Mouse (Mus musculus) neural tube, embryonic 13.5 days (tissue): ENCODE results near the gene Gpbar1. TPM values are rescaled to one million over a fixed set of nuclear protein-coding genes. Genes with fewer than 3 reads are reported as not detected.
A peak's percentile ranks its signal among the peaks of the same experiment; 100 is the strongest.
"Not testable (repeated sequence)": the region's sequence is repeated elsewhere in the genome, so short reads cannot be mapped to it uniquely, and the experiment has no call there.

Experiments
- ATAC-seq: fragments of 200-750 bp; cut with Nextera tagmentation; 2 replicates; pipeline ENCODE4 v1.8.0; 2017; ENCODE audit warnings: low read depth, mild to moderate bottlenecking, moderate TSS enrichment, moderate library complexity
- H3K27ac ChIP-seq: fragments of 300-500 bp; sonication (generic); replicated peaks from 2 replicates; pipeline ENCODE4 v1.5.1; 2015; ENCODE audit warnings: moderate library complexity, mild to moderate bottlenecking, inconsistent platforms
- H3K27me3 ChIP-seq: fragments of 300-500 bp; sonication (generic); 2 replicates; pipeline ENCODE4 v1.6.1; 2015; ENCODE audit warnings: mild to moderate bottlenecking, inconsistent platforms
- H3K36me3 ChIP-seq: fragments of 300-500 bp; sonication (generic); 2 replicates; pipeline ENCODE4 v1.6.1; 2015; ENCODE audit warnings: mild to moderate bottlenecking, inconsistent platforms
- H3K4me1 ChIP-seq: fragments of 300-500 bp; sonication (generic); replicated peaks from 2 replicates; pipeline ENCODE4 v1.6.1; 2015; ENCODE audit warnings: inconsistent platforms
- H3K4me2 ChIP-seq: fragments of 300-500 bp; sonication (generic); 2 replicates; pipeline ENCODE4 v1.6.1; 2015; ENCODE audit warnings: inconsistent platforms, mild to moderate bottlenecking, moderate library complexity
- H3K4me3 ChIP-seq: fragments of 300-500 bp; sonication (generic); 2 replicates; pipeline ENCODE4 v1.5.1; 2015; ENCODE audit warnings: mild to moderate bottlenecking, inconsistent platforms
- H3K9ac ChIP-seq: fragments of 300-500 bp; sonication (generic); 2 replicates; pipeline ENCODE4 v1.6.1; 2015; ENCODE audit warnings: moderate library complexity, mild to moderate bottlenecking, inconsistent platforms
- H3K9me3 ChIP-seq: fragments of 300-500 bp; sonication (generic); 2 replicates; pipeline ENCODE4 v1.6.1; 2016; ENCODE audit warnings: inconsistent platforms
- WGBS: fragments of 180-500 bp; shearing (Covaris S2); methylation state at CpG from one replicate; pipeline ENCODE4 v1.1.7; 2015; 5-methylcytosine and 5-hydroxymethylcytosine counted together
- polyA plus RNA-seq: library from polyadenylated mRNA; unstranded; fragments of >200 nt; fragmentation: Nextera tagmentation; extraction: Ambion mirVana; gene quantifications from 2 replicates; pipeline ENCODE4 v1.2.1, GENCODE M21; 2015

Gpbar1 gene
- polyA plus RNA-seq, 1 experiment from 2014 or later, result not detected

DNA sequence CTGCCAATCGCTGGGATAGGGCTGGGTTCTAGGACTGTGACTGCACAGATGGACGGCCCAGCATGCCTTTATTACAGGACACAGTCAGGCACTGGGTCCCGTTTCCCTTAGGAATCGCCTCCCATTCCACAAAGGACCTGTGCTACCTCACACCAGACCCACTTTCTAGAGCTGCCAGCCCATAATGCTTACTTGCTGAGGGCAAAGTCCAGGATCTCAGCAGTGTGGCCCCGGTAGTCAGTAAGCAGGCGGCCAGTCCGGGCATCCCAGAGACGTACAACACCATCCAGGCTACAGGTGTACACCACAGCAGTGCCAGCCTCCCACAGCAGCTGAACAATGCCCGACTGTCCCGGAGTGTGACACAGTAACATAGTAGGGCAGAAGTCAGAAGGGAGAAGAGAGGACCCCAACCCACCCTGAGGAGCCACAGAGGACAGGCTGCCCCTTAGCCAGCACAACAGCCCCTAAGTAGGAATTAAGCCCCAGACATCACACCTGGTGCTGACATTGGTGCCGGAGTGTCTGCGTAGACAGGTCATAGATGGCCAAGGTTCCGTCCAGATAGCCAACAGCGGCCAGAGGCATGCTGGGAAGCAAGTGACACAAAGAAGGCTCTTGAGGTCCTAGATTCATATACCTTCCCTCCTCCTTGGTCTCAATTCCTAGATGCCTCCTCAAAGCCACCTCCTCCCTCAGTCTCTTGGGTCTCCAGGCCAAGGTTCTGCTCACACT lies 2.4 kb downstream of the Gpbar1 start:
- Histone ChIP-seq H3K4me3 (no peak overlapping the region), H3K4me2 (no peak overlapping the region), H3K9me3 (no peaks in the 10 kb centered on the region), H3K36me3 (peaks cover 49% of the 10 kb centered on the region), H3K9ac (no peak overlapping the region), H3K27ac (no peak overlapping the region), H3K4me1 (peaks cover 23% of the 10 kb centered on the region), H3K27me3 (no peaks in the 10 kb centered on the region)
- whole genome bisulfite sequencing, result 93% methylated on average over 14 of the region's 14 CpGs
- no peak for ATAC-seq

DNA sequence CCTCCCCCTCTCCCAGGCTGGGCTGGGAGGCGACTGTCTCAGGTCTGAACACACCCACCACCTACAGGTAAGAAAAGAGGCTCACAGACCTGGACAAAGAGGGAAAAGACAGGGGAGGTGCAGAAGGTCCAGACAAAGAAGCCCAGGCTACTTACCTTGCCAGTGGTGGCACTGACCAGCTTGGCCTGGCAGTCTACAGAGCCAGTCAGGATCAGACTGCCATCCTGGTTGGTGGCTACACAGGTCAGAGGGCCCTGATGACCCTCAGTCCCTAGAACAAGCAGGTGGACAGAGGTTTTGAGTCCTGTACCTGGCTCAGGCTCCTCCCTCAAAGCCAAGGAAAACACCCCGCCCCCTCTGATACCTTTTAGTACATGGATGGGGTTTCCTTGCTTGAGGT lies 3.0 kb downstream of the Gpbar1 start:
- peaks cover 29% of the 10 kb centered on the region for H3K4me1 ChIP-seq
- no peak overlapping the region for H3K9ac ChIP-seq
- no peak overlapping the region for H3K4me2 ChIP-seq
- no peak overlapping the region for H3K4me3 ChIP-seq
- H3K36me3 ChIP-seq, result peaks cover 49% of the 10 kb centered on the region
- no peak for ATAC-seq
- WGBS, result 92% methylated on average over 2 of the region's 2 CpGs
- H3K9me3 ChIP-seq, result no peaks in the 10 kb centered on the region
- H3K27me3 ChIP-seq, result no peaks in the 10 kb centered on the region
- H3K27ac ChIP-seq, result no peak overlapping the region

DNA sequence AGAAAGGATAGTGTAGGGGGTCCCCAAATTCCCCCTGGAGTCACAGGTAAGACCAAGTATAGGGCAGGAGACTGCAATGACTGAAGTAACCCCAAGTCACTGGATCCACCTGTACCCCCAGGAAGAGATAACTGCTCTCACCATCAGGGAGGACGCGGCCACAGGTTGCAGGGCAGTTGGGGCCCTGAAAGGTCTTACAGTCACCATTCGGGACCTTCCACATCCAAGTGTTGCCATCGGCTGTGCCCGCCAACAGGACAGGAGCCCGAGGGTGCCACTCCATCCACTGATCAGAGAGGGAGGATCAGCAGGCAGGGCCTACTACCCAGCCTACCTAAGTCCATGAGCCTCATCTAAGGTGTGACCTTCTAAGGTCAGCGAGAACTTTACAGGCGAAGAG lies 3.5 kb downstream of the Gpbar1 start:
- WGBS, result 98% methylated on average over 8 of the region's 8 CpGs
- Histone ChIP-seq H3K27me3 (no peaks in the 10 kb centered on the region), H3K36me3 (peaks cover 49% of the 10 kb centered on the region), H3K9me3 (no peaks in the 10 kb centered on the region), H3K4me2 (no peak overlapping the region), H3K27ac (no peak overlapping the region), H3K9ac (no peak overlapping the region), H3K4me3 (no peak overlapping the region), H3K4me1 (peaks cover 34% of the 10 kb centered on the region)
- no peak for ATAC-seq

DNA sequence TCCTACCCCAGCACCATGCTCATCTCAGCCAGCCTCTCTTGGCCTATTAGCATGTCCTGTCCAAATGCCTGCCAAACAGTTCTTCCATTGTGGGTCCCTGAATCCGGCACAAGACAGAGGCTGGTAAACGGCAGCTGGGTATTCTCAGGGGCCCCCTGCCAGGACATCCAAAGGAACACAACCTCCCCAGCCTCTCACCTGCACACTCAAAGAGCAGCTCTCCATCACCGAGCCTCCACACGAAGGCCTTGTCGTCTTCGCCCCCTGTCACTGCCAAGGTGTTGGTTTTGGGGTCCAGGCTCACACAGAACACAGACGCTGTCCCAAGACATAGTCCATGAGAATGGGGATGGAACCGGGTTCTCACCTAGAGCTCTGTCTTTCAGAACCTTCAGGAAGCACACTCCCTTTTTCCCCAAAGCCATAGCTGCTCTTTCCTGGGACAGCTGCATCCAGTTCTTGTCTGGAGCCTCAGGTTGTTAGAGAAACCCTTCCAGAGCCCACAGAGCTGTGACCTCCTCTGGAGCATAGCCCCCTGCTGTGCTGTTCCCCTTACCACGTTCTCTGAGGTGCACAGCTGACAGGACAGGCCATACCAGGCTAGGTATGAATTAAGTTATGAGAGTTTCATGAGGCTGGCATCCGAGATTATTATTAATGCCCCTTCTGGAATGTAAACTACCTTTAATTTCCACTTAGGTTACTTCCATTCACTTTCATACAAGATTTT lies 4.7 kb downstream of the Gpbar1 start:
- H3K27me3 ChIP-seq, result no peaks in the 10 kb centered on the region
- H3K9ac ChIP-seq, result peak overlapping the region; percentile 43; the same call in 1 of the 2 replicates
- no peak overlapping the region for H3K4me3 ChIP-seq
- no peaks in the 10 kb centered on the region for H3K9me3 ChIP-seq
- H3K27ac ChIP-seq, result no peak overlapping the region
- no peak for ATAC-seq
- H3K36me3 ChIP-seq, result peaks cover 51% of the 10 kb centered on the region
- whole genome bisulfite sequencing, result 88% methylated on average over 10 of the region's 10 CpGs
- H3K4me2 ChIP-seq, result peak overlapping the region; percentile 75
- peaks cover 36% of the 10 kb centered on the region for H3K4me1 ChIP-seq

DNA sequence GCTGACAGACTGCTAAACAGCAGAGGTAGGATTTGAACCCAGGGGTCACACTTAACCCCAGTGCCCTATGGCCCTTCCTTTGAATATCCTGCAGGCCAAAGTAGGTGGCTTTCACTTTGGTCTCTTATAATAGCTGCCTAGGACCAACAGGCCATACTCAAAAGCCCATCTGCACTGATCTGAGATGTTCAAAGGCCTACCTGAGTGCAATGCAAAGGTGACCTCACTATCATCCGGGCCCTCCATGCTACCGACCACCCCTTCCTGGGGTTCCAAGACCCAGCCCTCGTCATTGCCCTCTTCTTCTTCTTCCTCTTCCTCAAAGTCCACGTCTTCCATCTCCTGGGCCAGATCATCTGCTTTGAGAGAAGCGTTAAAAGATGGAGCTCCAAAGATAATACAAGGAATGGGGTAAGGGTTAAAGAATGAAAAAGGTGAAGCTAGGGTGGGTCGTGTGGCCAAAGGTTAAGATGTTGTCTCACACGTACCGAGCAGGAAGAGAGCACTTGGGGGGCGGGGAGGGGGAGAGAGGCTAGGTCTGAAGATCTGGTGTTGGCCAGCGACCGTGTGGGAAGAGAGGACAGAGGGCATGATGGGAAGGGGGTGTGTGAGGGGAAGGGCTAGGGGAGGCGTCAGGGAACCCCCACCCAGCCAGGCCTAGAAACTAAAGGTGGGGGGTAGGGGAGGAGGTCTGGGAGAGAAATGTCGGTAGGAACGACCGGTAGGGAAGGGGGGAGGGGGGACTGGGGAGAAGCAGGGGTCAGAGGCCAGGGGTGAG lies 5.5 kb downstream of the Gpbar1 start:
- peak overlapping the region; percentile 75 for H3K4me2 ChIP-seq
- peak overlapping the region; percentile 82 for H3K27ac ChIP-seq
- H3K36me3 ChIP-seq, result peaks cover 53% of the 10 kb centered on the region
- peaks cover 40% of the 10 kb centered on the region for H3K4me1 ChIP-seq
- H3K27me3 ChIP-seq, result no peaks in the 10 kb centered on the region
- H3K9me3 ChIP-seq, result no peaks in the 10 kb centered on the region
- peak overlapping the region; percentile 79 for H3K4me3 ChIP-seq
- peak overlapping the region; percentile 87 for H3K9ac ChIP-seq
- 14% methylated on average over 15 of the region's 15 CpGs for WGBS
- ATAC-seq, result peak; percentile 70

DNA sequence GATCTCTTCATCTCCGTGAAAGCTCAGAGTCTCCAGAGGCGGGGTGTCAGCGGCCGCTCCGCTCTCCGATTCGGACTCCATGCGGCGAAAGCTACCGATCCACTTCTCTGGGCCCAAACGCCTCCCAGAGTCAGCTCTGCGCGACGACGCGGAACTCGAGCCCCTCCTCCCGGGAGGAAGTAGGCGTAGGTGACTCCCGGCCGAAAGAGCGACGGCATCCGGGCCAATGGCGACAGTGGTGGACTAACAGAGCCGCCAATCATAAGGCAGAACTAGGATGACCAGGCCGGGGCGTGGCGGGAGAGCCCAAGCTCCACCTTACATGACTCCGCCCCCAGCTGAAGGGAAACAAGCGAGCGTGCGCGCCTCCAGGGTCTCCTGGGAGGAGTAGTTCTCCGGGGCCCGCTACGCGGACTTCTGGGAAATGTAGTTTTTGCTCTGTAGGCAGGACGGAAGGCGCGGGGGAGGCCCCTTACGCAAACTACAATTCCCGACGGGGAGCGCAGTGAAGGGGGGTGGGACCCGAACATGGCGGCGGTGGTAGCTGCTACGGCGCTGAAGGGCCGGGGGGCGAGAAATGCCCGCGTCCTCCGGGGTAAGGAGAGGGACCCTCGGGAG lies 6.3 kb downstream of the Gpbar1 start, which contains the start of the genes Aamp and Pnkd:
Aamp (minus strand) TSS at position 196 of the 618 bp plus-strand sequence.
Pnkd (plus strand) TSS at position 388 of the 618 bp plus-strand sequence.
- under 1% methylated on average over 56 of the region's 56 CpGs for WGBS
- Histone ChIP-seq H3K4me3 (peak within 1 kb of the TSS; percentile 79), H3K4me2 (peak within 1 kb of the TSS; percentile 86), H3K36me3 (peaks cover 49% of the 10 kb centered on the region), H3K27ac (peak within 1 kb of the TSS; percentile 82), H3K4me1 (peaks cover 40% of the 10 kb centered on the region), H3K9ac (peak within 1 kb of the TSS; percentile 87), H3K27me3 (no peaks in the 10 kb centered on the region), H3K9me3 (no peaks in the 10 kb centered on the region)
- ATAC-seq, result peak; percentile 98

DNA sequence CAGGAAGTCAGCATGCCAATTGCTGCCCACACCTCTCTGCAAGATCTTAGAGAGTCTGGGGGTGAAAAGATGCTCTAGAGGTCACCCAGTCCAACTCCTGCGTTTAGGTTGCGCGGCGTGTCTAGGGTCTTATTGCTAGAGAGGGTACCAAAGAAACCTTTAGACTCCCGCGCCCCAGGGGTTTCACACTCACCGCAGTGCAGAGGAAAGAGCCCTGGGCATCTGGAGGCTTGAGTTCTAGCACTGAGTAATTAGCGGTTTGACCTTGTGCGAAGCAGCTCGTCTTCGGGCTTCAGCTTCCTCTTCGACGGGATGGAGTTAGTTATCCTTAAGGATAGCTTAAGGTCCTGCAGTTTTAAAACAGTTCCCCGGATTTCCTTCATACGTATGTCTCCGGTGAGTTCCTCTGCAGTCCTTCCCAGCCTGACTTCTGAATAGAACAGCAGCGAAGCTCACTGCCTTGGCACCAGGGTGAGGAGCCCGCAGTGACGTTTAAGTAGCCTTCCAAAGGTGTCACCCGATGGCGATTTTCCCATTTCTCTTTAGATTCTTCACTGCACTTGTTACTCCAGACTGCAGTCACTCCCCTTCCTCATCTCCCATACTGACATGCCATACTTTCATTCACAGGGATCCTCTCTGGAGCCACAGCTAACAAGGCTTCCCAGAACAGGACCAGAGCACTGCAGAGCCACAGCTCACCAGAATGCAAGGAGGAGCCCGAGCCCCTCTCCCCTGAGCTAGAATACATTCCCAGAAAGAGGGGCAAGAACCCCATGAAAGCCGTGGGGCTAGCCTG lies 7.1 kb downstream of the Gpbar1 start:
- H3K9ac ChIP-seq, result peak overlapping the region; percentile 83
- H3K4me3 ChIP-seq, result peak overlapping the region; percentile 79
- peaks cover 49% of the 10 kb centered on the region for H3K36me3 ChIP-seq
- 4% methylated on average over 23 of the region's 23 CpGs for WGBS
- ATAC-seq, result no peak; the same call in 1 of the 2 replicates
- H3K27ac ChIP-seq, result peak overlapping the region; percentile 42; the same call in 1 of the 2 replicates
- H3K27me3 ChIP-seq, result no peaks in the 10 kb centered on the region
- no peaks in the 10 kb centered on the region for H3K9me3 ChIP-seq
- peak overlapping the region; percentile 86 for H3K4me2 ChIP-seq
- H3K4me1 ChIP-seq, result peaks cover 40% of the 10 kb centered on the region

DNA sequence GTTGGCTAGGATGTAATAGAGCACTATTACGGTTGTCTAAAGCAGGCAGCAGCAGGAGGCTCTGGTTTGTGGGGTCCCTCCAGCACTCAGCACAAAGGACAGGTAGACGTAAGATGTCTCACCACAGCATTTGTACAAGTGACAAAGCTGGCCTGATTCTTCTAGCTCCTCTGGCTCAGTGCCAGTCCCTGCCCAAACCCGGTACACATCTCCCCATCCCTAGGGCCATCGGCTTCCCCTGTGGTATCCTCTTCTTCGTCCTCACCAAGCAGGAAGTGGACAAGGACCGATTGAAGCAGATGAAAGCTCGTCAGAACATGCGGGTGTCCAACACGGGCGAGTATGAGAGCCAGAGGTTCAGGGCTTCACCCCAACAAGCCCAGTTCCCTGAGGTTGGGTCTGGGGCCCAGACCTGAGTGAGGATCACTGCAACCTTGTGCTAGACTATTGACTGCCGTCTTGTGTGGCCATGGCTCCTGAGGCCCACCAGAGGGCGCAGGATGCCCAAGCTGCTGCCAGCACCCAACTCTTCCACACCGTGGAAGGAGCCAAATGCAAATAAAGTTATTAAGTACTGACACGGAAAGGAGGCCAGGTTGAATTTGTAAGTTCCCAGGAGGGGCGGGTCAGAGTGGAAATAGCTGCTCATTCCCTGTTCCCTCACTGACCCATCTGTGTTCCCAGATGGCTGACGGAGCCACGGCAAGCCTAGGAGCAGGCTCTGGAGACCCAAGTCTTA lies 8.7 kb downstream of the Gpbar1 start:
- H3K4me3 ChIP-seq, H3K9ac ChIP-seq, H3K9me3 ChIP-seq, ATAC-seq, H3K27ac ChIP-seq, H3K27me3 ChIP-seq, H3K4me2 ChIP-seq: not testable (repeated sequence)
- whole genome bisulfite sequencing, result 53% methylated on average over 16 of the region's 17 CpGs
- H3K4me1 ChIP-seq, result peaks cover 40% of the 10 kb centered on the region
- H3K36me3 ChIP-seq, result peaks cover 48% of the 10 kb centered on the region

DNA sequence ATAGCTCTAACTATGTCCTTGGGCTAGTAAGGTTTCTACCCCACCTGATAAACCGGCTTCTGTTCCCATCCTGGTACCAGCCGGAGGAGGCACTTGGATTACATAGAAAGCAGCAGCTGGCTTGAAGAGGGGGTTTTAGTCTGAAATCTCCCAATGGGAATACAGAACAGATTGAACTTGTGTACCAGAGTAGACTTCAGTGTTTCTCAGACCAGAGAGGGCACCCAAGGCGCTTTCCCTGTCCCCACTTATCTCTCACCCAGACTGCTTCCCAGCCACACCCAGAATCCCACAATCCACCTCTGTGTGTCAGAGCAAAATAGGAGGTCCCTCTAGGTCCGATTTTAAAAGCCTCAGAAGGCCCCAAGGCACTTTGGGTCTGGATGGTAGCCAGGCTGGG lies 10.0 kb downstream of the Gpbar1 start:
- peaks cover 48% of the 10 kb centered on the region for H3K36me3 ChIP-seq
- H3K27me3 ChIP-seq, result no peaks in the 10 kb centered on the region
- WGBS, result 81% methylated on average over 4 of the region's 4 CpGs
- H3K9me3 ChIP-seq, result no peaks in the 10 kb centered on the region
- H3K27ac ChIP-seq, result 0 out of 2 replicates have a peak overlapping the region, but pooled peaks have one; percentile 38
- H3K4me1 ChIP-seq, result peaks cover 29% of the 10 kb centered on the region
- no peak overlapping the region for H3K4me3 ChIP-seq
- ATAC-seq, result no peak
- no peak overlapping the region for H3K9ac ChIP-seq
- H3K4me2 ChIP-seq, result no peak overlapping the region

DNA sequence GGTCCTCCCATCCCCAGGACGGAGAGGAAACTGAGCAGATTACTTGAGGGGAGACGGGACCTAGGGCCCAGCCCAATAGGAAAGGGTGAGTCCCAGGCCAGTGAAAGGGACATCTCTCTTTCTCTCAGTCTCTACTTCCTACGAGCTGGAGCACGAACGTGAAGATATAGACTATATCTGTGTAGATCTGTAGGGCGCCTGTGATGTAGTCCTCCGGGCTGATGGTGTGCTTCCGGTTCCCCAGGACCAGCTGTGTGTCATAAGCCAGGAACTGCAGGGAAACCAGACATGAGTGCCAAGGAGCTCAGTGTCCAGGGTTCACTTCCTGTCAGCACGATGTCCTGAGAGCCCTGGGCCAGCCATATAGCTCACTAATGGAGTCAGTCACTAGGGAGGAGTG lies 10.9 kb downstream of the Gpbar1 start:
- Histone ChIP-seq H3K4me2 (no peak overlapping the region), H3K9me3 (no peaks in the 10 kb centered on the region), H3K4me1 (peaks cover 22% of the 10 kb centered on the region), H3K4me3 (no peak overlapping the region), H3K9ac (no peak overlapping the region), H3K27me3 (no peaks in the 10 kb centered on the region), H3K27ac (0 out of 2 replicates have a peak overlapping the region, but pooled peaks have one; percentile 38), H3K36me3 (peaks cover 53% of the 10 kb centered on the region)
- ATAC-seq, result no peak
- whole genome bisulfite sequencing, result 91% methylated on average over 9 of the region's 9 CpGs
